Mouse (Mus musculus) adrenal gland, adult 2 months (tissue): ENCODE results near the gene Ikbip. TPM values are rescaled to one million over a fixed set of nuclear protein-coding genes. Genes with fewer than 3 reads are reported as not detected.
A peak's percentile ranks its signal among the peaks of the same experiment; 100 is the strongest.

Source experiments
- DNase-seq: peaks from one replicate; pipeline ENCODE4 v3.0.0; 2021
- polyA plus RNA-seq: library from polyadenylated mRNA; depleted of rRNA; stranded (reverse); fragments of >200 nt; gene quantifications from 2 replicates; pipeline ENCODE4 v1.2.3, GENCODE M21; 2012
- total RNA-seq, 2 experiments: library from RNA; stranded (reverse); gene quantifications; 2 replicates each; pipeline ENCODE4 v1.2.3; 2021

Ikbip gene
- total and polyA plus RNA-seq, 3 experiments = 2.2 to 43.7 (median 33.1) TPM

- no peak for DNase-seq
These were observed 34.2 kb downstream of the Ikbip start for GRCm38 (mm10) chr10:91116958-91117357.

GRCm38 (mm10) chr10:91122646-91123045, 39.9 kb downstream of the Ikbip start:
- DNase-seq = no peak

- DNase-seq = peak; percentile 79
These were observed 40.6 kb downstream of the Ikbip start for GRCm38 (mm10) chr10:91123281-91123827.

GRCm38 (mm10) chr10:91123828-91124822, 41.4 kb downstream of the Ikbip start, which contains the start of gene Slc25a3:
Gene Slc25a3 (minus strand): TSS chr10:91124059.
- peak; percentile 98 for DNase-seq

GRCm38 (mm10) chr10:91126618-91127355, 44.0 kb downstream of the Ikbip start:
- peak; percentile 42 for DNase-seq

GRCm38 (mm10) chr10:91127395-91127794, 44.7 kb downstream of the Ikbip start:
- DNase-seq = no peak

- peak; percentile 63 for DNase-seq
These were observed 45.9 kb downstream of the Ikbip start for GRCm38 (mm10) chr10:91128551-91129160.

GRCm38 (mm10) chr10:91130792-91131191, 48.1 kb downstream of the Ikbip start:
- DNase-seq = no peak

- DNase-seq = no peak
These were observed 48.8 kb downstream of the Ikbip start for GRCm38 (mm10) chr10:91131565-91131964.

GRCm38 (mm10) chr10:91135302-91135972, 52.7 kb downstream of the Ikbip start:
- no peak for DNase-seq

- DNase-seq = peak; percentile 12
These were observed 54.7 kb downstream of the Ikbip start for GRCm38 (mm10) chr10:91137400-91137799.

- DNase-seq = peak; percentile 16
These were observed 55.6 kb downstream of the Ikbip start for GRCm38 (mm10) chr10:91138317-91138716.

- no peak for DNase-seq
These were observed 56.5 kb downstream of the Ikbip start for GRCm38 (mm10) chr10:91139148-91139766.

- no peak for DNase-seq
These were observed 58.8 kb downstream of the Ikbip start for GRCm38 (mm10) chr10:91141564-91141963.

- no peak for DNase-seq
These were observed 60.0 kb downstream of the Ikbip start for GRCm38 (mm10) chr10:91142654-91143191.

- DNase-seq = no peak
These were observed 60.8 kb downstream of the Ikbip start for GRCm38 (mm10) chr10:91143313-91144230.

GRCm38 (mm10) chr10:91145413-91145812, 62.7 kb downstream of the Ikbip start:
- no peak for DNase-seq
